Mouse (Mus musculus) liver, adult 2 months (tissue): Measurements from ENCODE around the gene Hoxb7. TPM values are rescaled to one million over a fixed set of nuclear protein-coding genes. Genes with fewer than 3 reads are reported as not detected.
A peak's percentile ranks its signal among the peaks of the same experiment; 100 is the strongest.

ENCODE experiments used
- DNase-seq: peaks from one replicate; pipeline ENCODE4 v3.0.0-alpha.2; 2011; ENCODE audit warnings: low read depth, low spot score; ENCODE audit errors: extremely low read depth
- H3K27ac ChIP-seq: fragments of 200-500 bp; replicated peaks from 2 replicates; pipeline ENCODE4 v1.5.1; 2012; ENCODE audit warnings: low read depth, mild to moderate bottlenecking, control low read depth, inconsistent platforms, low read length; ENCODE audit not compliant: insufficient read depth
- H3K27me3 ChIP-seq: fragments of 200-500 bp; 2 replicates; pipeline ENCODE4 v1.6.1; 2012; ENCODE audit warnings: mild to moderate bottlenecking, moderate library complexity, low read length, inconsistent platforms; ENCODE audit not compliant: control insufficient read depth, insufficient read depth
- H3K36me3 ChIP-seq: fragments of 200-500 bp; 2 replicates; pipeline ENCODE4 v1.6.1; 2012; ENCODE audit warnings: low read length, inconsistent platforms; ENCODE audit not compliant: control insufficient read depth, insufficient read depth
- H3K4me1 ChIP-seq: fragments of 200-500 bp; 2 replicates; pipeline ENCODE4 v1.6.1; 2011; ENCODE audit warnings: low read length; ENCODE audit not compliant: control insufficient read depth, insufficient read depth
- H3K4me3 ChIP-seq: fragments of 200-500 bp; 2 replicates; pipeline ENCODE4 v1.5.1; 2011; ENCODE audit warnings: low read depth, mild to moderate bottlenecking, control low read depth, low read length, moderate library complexity; ENCODE audit not compliant: insufficient read depth
- H3K79me2 ChIP-seq: fragments of 200-500 bp; 2 replicates; pipeline ENCODE4 v1.6.1; 2012; ENCODE audit warnings: inconsistent platforms, mild to moderate bottlenecking, low read length, moderate library complexity; ENCODE audit not compliant: control insufficient read depth, insufficient read depth
- H3K9ac ChIP-seq: fragments of 200-500 bp; 2 replicates; pipeline ENCODE4 v1.6.1; 2012; ENCODE audit warnings: low read depth, mild to moderate bottlenecking, control low read depth, inconsistent platforms, low read length
- CTCF ChIP-seq: fragments of 200-500 bp; IDR thresholded peaks from 2 replicates; pipeline ENCODE4 v1.5.1; 2011; ENCODE audit warnings: low read depth, low read length, control low read depth
- POLR2A ChIP-seq: fragments of 200-500 bp; IDR thresholded peaks from 2 replicates; pipeline ENCODE4 v1.6.1; 2011; ENCODE audit warnings: low read length, control low read depth; ENCODE audit not compliant: insufficient read depth; ENCODE audit errors: extremely low read depth
- WGBS: fragments of 180-500 bp; shearing (Covaris S2); methylation state at CpG from one replicate; pipeline ENCODE4 v1.1.7; 2018; 5-methylcytosine and 5-hydroxymethylcytosine counted together
- polyA plus RNA-seq: library from polyadenylated mRNA; depleted of rRNA; stranded (reverse); fragments of >200 nt; gene quantifications from 2 replicates; pipeline ENCODE4 v1.2.3, GENCODE M21; 2012
- total RNA-seq: library from RNA; depleted of rRNA; stranded (reverse); fragments of >200 nt; gene quantifications from 2 replicates; pipeline ENCODE4 v1.2.3, GENCODE M21; 2014

Gene Hoxb7
- total and polyA plus RNA-seq, 2 experiments: 0.09 to 0.17 TPM

DNA sequence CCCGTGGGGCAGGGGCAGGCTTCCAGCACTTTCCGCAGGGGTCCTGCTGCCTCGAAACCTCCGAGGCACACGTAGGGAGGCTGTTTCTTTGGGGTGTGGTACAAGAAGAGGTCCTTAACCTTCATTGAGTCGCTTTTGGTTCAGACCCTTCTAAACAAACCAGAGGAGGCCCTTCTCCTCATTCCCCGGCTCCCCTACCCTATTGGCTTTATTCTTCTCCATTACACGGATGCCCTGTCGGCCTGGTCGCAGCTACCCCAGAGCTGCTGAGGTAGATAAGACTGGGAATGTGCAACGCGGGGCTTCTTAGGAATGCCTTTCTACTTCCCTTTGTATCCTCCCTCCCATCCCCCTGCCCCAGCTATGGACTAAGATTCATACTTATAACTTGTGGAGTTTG is 40.3 kb downstream of the Hoxb7 start:
- Histone ChIP-seq H3K9ac (no peak overlapping the region), H3K27ac (no peak overlapping the region), H3K4me3 (no peak overlapping the region), H3K4me1 (no peaks in the 10 kb centered on the region), H3K27me3 (0 out of 2 replicates have a peak, but pooled peaks cover 3% of the 10 kb centered on the region), H3K79me2 (no peaks in the 10 kb centered on the region), H3K36me3 (no peaks in the 10 kb centered on the region; the same call in 1 of the 2 replicates)
- 32% methylated on average over 12 of the region's 12 CpGs for WGBS
- DNase-seq: no peak
- TF ChIP-seq POLR2A: no peak
- no peak for TF ChIP-seq CTCF

DNA sequence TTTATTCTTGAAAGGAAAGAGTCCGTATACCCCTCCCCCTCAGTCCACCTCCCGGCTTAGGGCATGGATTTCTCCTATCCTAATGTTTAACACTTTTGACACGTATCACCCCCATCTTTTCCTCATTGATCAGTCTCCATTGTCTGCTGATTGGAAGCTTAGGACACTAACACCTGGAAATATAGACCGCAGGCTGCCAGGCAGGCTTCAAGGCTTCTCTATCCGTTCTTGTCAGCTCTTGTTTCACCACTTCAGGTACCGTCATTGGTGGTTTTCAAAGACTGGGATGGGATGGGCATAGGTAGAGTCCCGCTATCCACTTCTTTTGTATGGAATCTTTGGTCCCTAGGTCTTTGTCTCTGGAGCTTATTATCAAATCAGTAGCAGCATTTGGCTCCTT is 40.7 kb downstream of the Hoxb7 start:
- Histone ChIP-seq H3K79me2 (no peaks in the 10 kb centered on the region), H3K4me3 (no peak overlapping the region), H3K36me3 (no peaks in the 10 kb centered on the region), H3K27ac (no peak overlapping the region), H3K4me1 (no peaks in the 10 kb centered on the region), H3K27me3 (peaks cover 5% of the 10 kb centered on the region; the same call in 1 of the 2 replicates), H3K9ac (no peak overlapping the region)
- no peak for DNase-seq
- WGBS: 26% methylated on average over 7 of the region's 7 CpGs
- no peak for TF ChIP-seq POLR2A
- TF ChIP-seq CTCF: no peak

DNA sequence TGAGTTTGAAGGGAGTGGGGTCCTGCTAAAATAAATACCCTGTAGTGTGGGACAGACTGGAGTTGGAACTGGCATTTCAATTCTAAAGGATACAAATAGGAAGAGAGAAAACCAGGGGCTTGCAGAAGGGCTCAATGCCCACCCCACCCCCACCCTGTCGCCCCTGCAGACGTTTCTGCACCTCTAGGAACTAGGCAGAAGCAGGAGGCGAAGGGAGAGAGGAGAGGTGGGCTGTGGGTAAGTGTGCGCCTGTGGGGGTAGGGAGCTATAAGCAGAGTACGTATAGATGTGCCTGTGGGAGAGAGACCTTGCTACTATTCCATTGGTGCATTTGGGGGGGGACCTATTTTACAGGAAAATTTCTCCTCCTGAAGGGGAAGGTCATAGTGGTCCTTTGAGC is 41.3 kb downstream of the Hoxb7 start:
- Histone ChIP-seq H3K4me3 (no peak overlapping the region), H3K27me3 (peaks cover 8% of the 10 kb centered on the region; the same call in 1 of the 2 replicates), H3K36me3 (no peaks in the 10 kb centered on the region), H3K4me1 (no peaks in the 10 kb centered on the region), H3K27ac (no peak overlapping the region), H3K9ac (no peak overlapping the region), H3K79me2 (no peaks in the 10 kb centered on the region)
- DNase-seq: no peak
- WGBS: 21% methylated on average over 5 of the region's 5 CpGs
- no peak for TF ChIP-seq CTCF

DNA sequence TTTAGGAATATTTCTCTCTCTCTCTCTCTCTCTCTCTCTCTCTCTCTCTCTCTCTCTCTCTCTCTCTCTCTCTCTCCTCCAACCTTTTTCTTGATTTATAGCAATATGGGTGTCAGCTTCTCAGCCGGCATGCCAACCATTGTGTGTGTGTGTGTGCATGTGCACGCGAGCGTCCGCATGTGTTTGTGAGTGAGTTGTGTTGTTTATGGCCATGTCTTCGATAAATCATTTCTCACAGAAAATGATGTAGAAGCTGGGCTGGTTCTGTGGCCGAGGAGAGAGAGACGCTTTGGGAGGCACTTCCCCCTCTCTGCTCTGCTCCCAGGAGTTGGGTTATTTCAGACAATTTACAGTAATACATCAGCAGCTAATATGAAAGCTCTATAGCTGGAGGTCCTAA is 42.2 kb downstream of the Hoxb7 start:
- Histone ChIP-seq H3K36me3 (no peaks in the 10 kb centered on the region), H3K79me2 (no peaks in the 10 kb centered on the region), H3K9ac (no peak overlapping the region), H3K4me1 (no peaks in the 10 kb centered on the region), H3K4me3 (no peak overlapping the region), H3K27me3 (peaks cover 13% of the 10 kb centered on the region; the same call in 1 of the 2 replicates), H3K27ac (no peak overlapping the region)
- TF ChIP-seq CTCF (no peak), POLR2A (no peak)
- 28% methylated on average over 8 of the region's 8 CpGs for WGBS
- no peak for DNase-seq

DNA sequence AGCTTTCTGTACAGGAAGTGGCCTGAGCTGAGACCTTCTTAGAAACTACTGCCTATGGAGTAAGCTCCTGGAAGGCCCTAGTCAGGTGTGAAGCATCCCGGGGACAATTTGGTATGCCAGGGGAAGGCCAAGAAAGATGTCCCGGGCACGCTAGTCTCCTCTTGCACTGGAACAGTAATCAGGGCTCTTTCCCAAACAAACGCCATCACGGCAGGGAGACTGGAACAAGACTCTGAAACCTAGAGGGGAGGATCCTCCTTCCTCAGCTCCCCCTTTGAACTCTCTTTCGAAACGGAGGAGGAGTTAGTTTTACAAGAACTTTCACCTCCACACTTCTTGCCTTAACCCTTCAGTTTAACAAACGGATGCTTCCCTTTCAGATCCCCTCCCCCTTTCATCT is 45.7 kb downstream of the Hoxb7 start:
- Histone ChIP-seq H3K79me2 (no peaks in the 10 kb centered on the region), H3K4me1 (0 out of 2 replicates have a peak, but pooled peaks cover 1% of the 10 kb centered on the region), H3K4me3 (no peak overlapping the region), H3K9ac (no peak overlapping the region), H3K27ac (no peak overlapping the region), H3K27me3 (peaks cover 13% of the 10 kb centered on the region; the same call in 1 of the 2 replicates), H3K36me3 (no peaks in the 10 kb centered on the region)
- DNase-seq: no peak
- no peak for TF ChIP-seq CTCF
- TF ChIP-seq POLR2A: no peak
- 11% methylated on average over 8 of the region's 8 CpGs for WGBS

DNA sequence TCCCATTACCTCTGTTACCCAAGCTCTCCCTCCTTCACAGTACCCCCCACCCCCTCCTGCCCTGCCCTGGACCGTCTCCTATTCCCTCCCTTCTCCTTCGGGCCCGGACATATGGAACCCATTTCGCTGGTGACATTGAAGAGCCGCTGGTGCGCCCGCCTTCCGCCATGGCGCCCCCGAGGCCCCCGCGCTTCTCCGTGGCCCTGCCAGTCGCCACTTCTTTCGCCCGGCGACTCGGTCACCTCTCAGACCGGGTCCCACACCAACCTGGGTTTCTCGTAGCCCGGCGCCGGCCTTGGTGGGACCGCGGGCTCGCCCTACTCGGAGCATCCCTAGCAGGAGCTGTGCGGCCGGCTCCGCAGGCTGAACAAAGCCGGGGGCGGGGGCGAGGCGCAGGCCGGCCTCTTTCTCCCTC is 46.2 kb downstream of the Hoxb7 start:
- H3K79me2 ChIP-seq: no peaks in the 10 kb centered on the region
- H3K36me3 ChIP-seq: no peaks in the 10 kb centered on the region
- WGBS: 25% methylated on average over 35 of the region's 35 CpGs
- TF ChIP-seq POLR2A (no peak), CTCF (no peak)
- H3K9ac ChIP-seq: peak overlapping the region; percentile 53
- H3K27ac ChIP-seq: no peak overlapping the region
- H3K4me1 ChIP-seq: 0 out of 2 replicates have a peak, but pooled peaks cover 1% of the 10 kb centered on the region
- H3K27me3 ChIP-seq: peaks cover 13% of the 10 kb centered on the region; the same call in 1 of the 2 replicates
- DNase-seq: no peak
- peak overlapping the region; percentile 50; the same call in 1 of the 2 replicates for H3K4me3 ChIP-seq
